Mouse (Mus musculus): ENCODE measurements around the gene Rbm20. TPM values are rescaled to one million over a fixed set of nuclear protein-coding genes. Genes with fewer than 3 reads are reported as not detected.

Gene Rbm20
- total RNA-seq, 1 experiment: 2.5 TPM

DNA sequence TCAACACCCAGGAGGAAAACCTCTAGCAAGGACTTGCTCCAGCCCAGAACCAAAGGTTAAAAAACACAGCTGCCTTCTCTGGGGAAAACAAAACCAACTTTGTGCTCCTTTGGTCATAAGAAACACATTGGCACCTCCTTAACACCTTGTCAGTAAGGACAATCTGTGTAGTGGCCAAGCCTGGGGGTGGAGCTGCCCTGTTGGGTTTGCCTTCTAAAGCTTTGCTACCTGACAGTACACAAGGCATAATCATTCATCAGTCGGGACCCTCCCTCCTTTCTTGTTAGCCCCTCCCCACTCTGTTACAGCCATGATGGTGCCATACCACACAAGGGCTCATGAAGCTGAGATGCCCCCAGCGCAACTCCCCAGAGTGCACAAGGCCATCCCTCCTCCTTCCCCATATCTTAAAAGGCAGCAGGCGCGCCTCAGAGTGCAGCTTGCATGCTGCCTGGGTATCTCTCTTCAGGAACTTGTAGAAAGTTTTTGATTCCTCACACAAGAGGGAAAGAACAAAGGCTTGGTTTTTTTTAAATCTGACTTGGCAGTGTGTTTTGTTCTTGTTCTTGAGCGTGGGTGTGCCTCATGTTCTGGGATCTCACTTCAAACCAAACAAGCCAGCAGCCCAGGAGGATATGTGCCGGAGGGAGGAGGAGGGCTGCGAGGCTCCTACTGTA is 132.2 kb downstream of the Rbm20 start:
- no peak for DNase-seq (ENCODE audit: low read depth, low spot score)
- no peaks in the 10 kb centered on the region for H3K36me3 ChIP-seq (ENCODE audit: control insufficient read depth, insufficient read depth, low read length, poor library complexity, severe bottlenecking)
- H3K4me3 ChIP-seq (ENCODE audit: insufficient read depth in 1 of 2, low read depth in 1 of 2, low read length in 2 of 2, poor library complexity in 1 of 2, severe bottlenecking in 1 of 2): no peak overlapping the region
- H3K9ac ChIP-seq (ENCODE audit: insufficient read depth, low read depth, low read length, poor library complexity, severe bottlenecking): no peak overlapping the region
- in situ Hi-C loops (cut with MboI; ENCODE audit: low sequenced_read_pairs in 2 of 2, unreplicated experiment in 2 of 2): no loop called here
- no peak overlapping the region for H3K27ac ChIP-seq (ENCODE audit: insufficient read depth, low read depth, low read length, poor library complexity, severe bottlenecking)
- TF ChIP-seq CHD2 (IDR thresholded peaks at IDR 0.05; ENCODE audit: low read depth, low read length) (no peak), MAFK (IDR thresholded peaks at IDR 0.05; ENCODE audit: insufficient read depth, low read depth, low read length) (no peak), ZC3H11A (IDR thresholded peaks at IDR 0.05; ENCODE audit: borderline replicate concordance, low read depth, low read length) (no peak), HCFC1 (IDR thresholded peaks at IDR 0.05; ENCODE audit: borderline replicate concordance, insufficient read depth, low read length) (no peak), ZNF384 (IDR thresholded peaks at IDR 0.05; ENCODE audit: low read depth, low read length) (no peak)
- peaks cover 0 to 3% of the 10 kb centered on the region in 2 experiments; a peak in 1 of 4 replicates for H3K4me1 ChIP-seq (ENCODE audit: control insufficient read depth in 2 of 2, insufficient read depth in 2 of 2, low read length in 2 of 2, poor library complexity in 1 of 2)
- H3K9me3 ChIP-seq (ENCODE audit: control insufficient read depth, insufficient read depth, low read depth, low read length): no peaks in the 10 kb centered on the region

DNA sequence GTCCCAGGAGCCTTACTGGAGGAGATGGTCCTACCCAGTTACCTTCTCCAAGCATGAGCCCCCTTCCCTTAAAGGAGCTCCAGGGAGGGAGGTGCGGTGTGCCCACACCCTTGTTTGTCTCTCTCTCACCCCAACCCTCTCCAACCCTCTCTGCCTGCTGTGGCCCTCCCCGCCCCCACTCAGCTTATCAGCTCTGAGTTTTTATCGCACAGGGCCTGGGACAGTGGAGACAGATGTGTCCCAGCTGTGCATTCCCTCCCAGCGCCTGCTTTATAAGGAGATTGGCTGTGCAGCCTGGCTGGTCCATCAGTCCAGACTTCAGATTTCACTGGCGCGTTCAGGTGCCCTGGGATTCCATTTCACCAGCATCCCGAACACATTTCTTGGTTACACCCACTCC is 132.9 kb downstream of the Rbm20 start:
- H3K27ac ChIP-seq (ENCODE audit: insufficient read depth, low read depth, low read length, poor library complexity, severe bottlenecking): no peak overlapping the region
- H3K36me3 ChIP-seq (ENCODE audit: control insufficient read depth, insufficient read depth, low read length, poor library complexity, severe bottlenecking): no peaks in the 10 kb centered on the region
- in situ Hi-C loops (cut with MboI; ENCODE audit: low sequenced_read_pairs in 2 of 2, unreplicated experiment in 2 of 2): no loop called here
- no peak overlapping the region for H3K9ac ChIP-seq (ENCODE audit: insufficient read depth, low read depth, low read length, poor library complexity, severe bottlenecking)
- TF ChIP-seq MAFK (IDR thresholded peaks at IDR 0.05; ENCODE audit: insufficient read depth, low read depth, low read length) (no peak), HCFC1 (IDR thresholded peaks at IDR 0.05; ENCODE audit: borderline replicate concordance, insufficient read depth, low read length) (no peak), ZNF384 (IDR thresholded peaks at IDR 0.05; ENCODE audit: low read depth, low read length) (no peak), ZC3H11A (IDR thresholded peaks at IDR 0.05; ENCODE audit: borderline replicate concordance, low read depth, low read length) (no peak), CHD2 (IDR thresholded peaks at IDR 0.05; ENCODE audit: low read depth, low read length) (no peak)
- peaks cover 0 to 3% of the 10 kb centered on the region in 2 experiments; a peak in 1 of 4 replicates for H3K4me1 ChIP-seq (ENCODE audit: control insufficient read depth in 2 of 2, insufficient read depth in 2 of 2, low read length in 2 of 2, poor library complexity in 1 of 2)
- no peak for DNase-seq (ENCODE audit: low read depth, low spot score)
- 0 out of 4 replicates have a peak overlapping the region, but pooled peaks of 1 of the 2 experiments have one; percentile 6 for H3K4me3 ChIP-seq (ENCODE audit: insufficient read depth in 1 of 2, low read depth in 1 of 2, low read length in 2 of 2, poor library complexity in 1 of 2, severe bottlenecking in 1 of 2)
- no peaks in the 10 kb centered on the region for H3K9me3 ChIP-seq (ENCODE audit: control insufficient read depth, insufficient read depth, low read depth, low read length)

DNA sequence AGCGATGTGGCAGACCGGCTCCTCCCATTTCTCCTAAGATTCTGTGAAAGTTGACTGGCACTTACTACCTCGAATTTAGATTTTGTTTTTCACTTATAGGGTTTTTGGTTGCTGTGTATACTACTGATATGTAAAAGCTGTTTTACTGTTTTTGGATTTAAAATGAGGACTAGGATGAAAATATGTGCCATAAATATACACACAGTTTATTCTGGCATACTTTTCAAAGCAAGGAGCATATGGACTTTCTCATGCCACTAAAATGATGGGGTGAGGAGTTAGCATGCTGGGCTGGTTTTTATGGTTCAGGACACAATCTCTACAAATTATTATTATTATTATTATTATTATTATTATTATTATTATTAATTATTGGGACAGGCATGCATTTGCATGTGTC is 133.5 kb downstream of the Rbm20 start:
- Histone ChIP-seq H3K4me3 (ENCODE audit: insufficient read depth in 1 of 2, low read depth in 1 of 2, low read length in 2 of 2, poor library complexity in 1 of 2, severe bottlenecking in 1 of 2) (peak overlapping the region in 1 of 2 experiments; percentile 6; a peak in 1 of 4 replicates), H3K4me1 (ENCODE audit: control insufficient read depth in 2 of 2, insufficient read depth in 2 of 2, low read length in 2 of 2, poor library complexity in 1 of 2) (peaks cover 0 to 3% of the 10 kb centered on the region in 2 experiments; a peak in 1 of 4 replicates), H3K36me3 (ENCODE audit: control insufficient read depth, insufficient read depth, low read length, poor library complexity, severe bottlenecking) (no peaks in the 10 kb centered on the region), H3K9me3 (ENCODE audit: control insufficient read depth, insufficient read depth, low read depth, low read length) (no peaks in the 10 kb centered on the region), H3K27ac (ENCODE audit: insufficient read depth, low read depth, low read length, poor library complexity, severe bottlenecking) (no peak overlapping the region), H3K9ac (ENCODE audit: insufficient read depth, low read depth, low read length, poor library complexity, severe bottlenecking) (no peak overlapping the region)
- in situ Hi-C loops (cut with MboI; ENCODE audit: low sequenced_read_pairs in 2 of 2, unreplicated experiment in 2 of 2): no loop called here
- TF ChIP-seq CHD2 (IDR thresholded peaks at IDR 0.05; ENCODE audit: low read depth, low read length): no peak
- TF ChIP-seq MAFK (IDR thresholded peaks at IDR 0.05; ENCODE audit: insufficient read depth, low read depth, low read length): no peak
- no peak for TF ChIP-seq HCFC1 (IDR thresholded peaks at IDR 0.05; ENCODE audit: borderline replicate concordance, insufficient read depth, low read length)
- TF ChIP-seq ZNF384 (IDR thresholded peaks at IDR 0.05; ENCODE audit: low read depth, low read length): no peak
- TF ChIP-seq ZC3H11A (IDR thresholded peaks at IDR 0.05; ENCODE audit: borderline replicate concordance, low read depth, low read length): no peak
- no peak for DNase-seq (ENCODE audit: low read depth, low spot score)

DNA sequence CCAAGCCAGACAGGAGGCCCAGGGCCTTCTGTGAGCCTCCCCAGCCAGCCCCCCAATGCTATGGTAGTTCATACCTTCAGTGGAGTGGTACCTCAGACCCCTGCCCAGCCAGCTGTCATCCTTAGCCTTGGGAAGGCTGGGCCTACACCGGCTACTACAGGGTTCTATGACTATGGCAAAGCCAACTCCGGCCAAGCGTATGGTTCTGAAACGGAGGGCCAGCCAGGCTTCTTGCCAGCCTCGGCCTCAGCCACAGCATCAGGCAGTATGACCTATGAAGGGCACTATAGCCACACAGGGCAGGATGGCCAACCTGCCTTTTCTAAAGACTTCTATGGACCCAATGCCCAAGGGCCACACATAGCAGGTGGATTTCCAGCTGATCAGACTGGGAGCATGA is 136.5 kb downstream of the Rbm20 start:
- DNase-seq (ENCODE audit: low read depth, low spot score): no peak
- Histone ChIP-seq H3K27ac (ENCODE audit: insufficient read depth, low read depth, low read length, poor library complexity, severe bottlenecking) (no peak overlapping the region), H3K9ac (ENCODE audit: insufficient read depth, low read depth, low read length, poor library complexity, severe bottlenecking) (no peak overlapping the region), H3K36me3 (ENCODE audit: control insufficient read depth, insufficient read depth, low read length, poor library complexity, severe bottlenecking) (no peaks in the 10 kb centered on the region), H3K9me3 (ENCODE audit: control insufficient read depth, insufficient read depth, low read depth, low read length) (no peaks in the 10 kb centered on the region), H3K4me3 (ENCODE audit: insufficient read depth in 1 of 2, low read depth in 1 of 2, low read length in 2 of 2, poor library complexity in 1 of 2, severe bottlenecking in 1 of 2) (no peak overlapping the region), H3K4me1 (ENCODE audit: control insufficient read depth in 2 of 2, insufficient read depth in 2 of 2, low read length in 2 of 2, poor library complexity in 1 of 2) (peaks cover 0 to 3% of the 10 kb centered on the region in 2 experiments; a peak in 1 of 4 replicates)
- in situ Hi-C loops (cut with MboI; ENCODE audit: low sequenced_read_pairs in 2 of 2, unreplicated experiment in 2 of 2): no loop called here
- TF ChIP-seq ZC3H11A (IDR thresholded peaks at IDR 0.05; ENCODE audit: borderline replicate concordance, low read depth, low read length): no peak
- TF ChIP-seq HCFC1 (IDR thresholded peaks at IDR 0.05; ENCODE audit: borderline replicate concordance, insufficient read depth, low read length): no peak
- TF ChIP-seq MAFK (IDR thresholded peaks at IDR 0.05; ENCODE audit: insufficient read depth, low read depth, low read length): no peak
- no peak for TF ChIP-seq ZNF384 (IDR thresholded peaks at IDR 0.05; ENCODE audit: low read depth, low read length)
- TF ChIP-seq CHD2 (IDR thresholded peaks at IDR 0.05; ENCODE audit: low read depth, low read length): no peak
